Comparison of ENCODE assay signal across 8 mouse cellular contexts in genomic region chr5:111257127-111257526, GRCm38 (mm10).
DNase-seq lines count a peak whose midpoint lies in the region; ATAC-seq and TF ChIP-seq lines count a peak whose summit lies in the region.

No protein-coding gene starts in this region.

- dilution Hi-C loops in CH12.LX (cut with MboI; ENCODE audit: extremely low pct_ligation_motif_present, extremely low pct_unique_long_range_greater_than_20kb, low sequenced_read_pairs) = no loop called here

- no peak overlapping the region for H3K4me2 ChIP-seq in CH12.LX (ENCODE audit: insufficient read depth, low read depth, poor library complexity, severe bottlenecking)

- H3K27me3 ChIP-seq in CH12.LX (replicated peaks) = no peaks in the 10 kb centered on the region
- no peaks in the 10 kb centered on the region; the same call in 1 of the 2 replicates for H3K27me3 ChIP-seq in midbrain, embryonic 10.5 days (ENCODE audit: low read depth, poor library complexity, severe bottlenecking)
- no peaks in the 10 kb centered on the region for H3K27me3 ChIP-seq in splenic B cell, adult 2 months (ENCODE audit: control insufficient read depth, insufficient read depth, low read length, poor library complexity, severe bottlenecking)

- no peak for TF ChIP-seq POLR2A in CH12.LX (IDR thresholded peaks at IDR 0.05; ENCODE audit: low read depth, low read length)

- H3K79me2 ChIP-seq in CH12.LX (replicated peaks; ENCODE audit: control insufficient read depth, extremely low read depth, insufficient read depth, poor library complexity, severe bottlenecking) = no peaks in the 10 kb centered on the region

- H3K27ac ChIP-seq in CH12.LX (ENCODE audit: insufficient read depth, low read depth) = no peak overlapping the region
- peak overlapping the region; percentile 80 for H3K27ac ChIP-seq in midbrain, embryonic 10.5 days (replicated peaks)

- H3K4me1 ChIP-seq in CH12.LX (ENCODE audit: control insufficient read depth in 1 of 2, insufficient read depth in 2 of 2) = peaks cover 0 to 14% of the 10 kb centered on the region in 2 experiments; a peak in 2 of 4 replicates
- H3K4me1 ChIP-seq in midbrain, embryonic 10.5 days = peaks cover 54% of the 10 kb centered on the region

- TF ChIP-seq CTCF in CH12.LX (conservative IDR thresholded peaks at IDR 0.05 in 1 of 2, IDR thresholded peaks at IDR 0.05 in 1 of 2; ENCODE audit: low read depth in 2 of 2, low read length in 2 of 2) = peak; percentile 18 to 71; a peak in 3 of 4 replicates

- DNase-seq in cerebellum, adult 11 months = peak; percentile 61
- peak; percentile 29 for DNase-seq in CH12.LX (ENCODE audit: extremely low read depth)
- DNase-seq in cerebellum, adult 8-10 months = peak; percentile 68
- peak; percentile 49 to 54 for DNase-seq in frontal cortex, postnatal 25 days (ENCODE audit: low spot score in 2 of 2)
- peak; percentile 65 to 67 for DNase-seq in layer of hippocampus, postnatal 14 days (ENCODE audit: low spot score in 2 of 2)
- peak; percentile 82 for DNase-seq in midbrain, embryonic 10.5 days (ENCODE audit: low spot score)
- DNase-seq in splenic B cell, adult 2 months (ENCODE audit: low read depth, low spot score) = peak; percentile 65

- no peak overlapping the region for H3K9ac ChIP-seq in CH12.LX (ENCODE audit: insufficient read depth, low read depth)

- TF ChIP-seq EP300 in CH12.LX (IDR thresholded peaks at IDR 0.05; ENCODE audit: low read length) = no peak

- no peak overlapping the region for H3K4me3 ChIP-seq in CH12.LX (replicated peaks in 1 of 3; ENCODE audit: low read depth in 2 of 3, low read length in 2 of 3, poor library complexity in 1 of 3)
- no peak overlapping the region for H3K4me3 ChIP-seq in midbrain, embryonic 10.5 days

- H3K36me3 ChIP-seq in CH12.LX (replicated peaks in 1 of 2; ENCODE audit: control insufficient read depth in 1 of 2, insufficient read depth in 1 of 2, low read length in 1 of 2) = no peaks in the 10 kb centered on the region
- no peaks in the 10 kb centered on the region for H3K36me3 ChIP-seq in midbrain, embryonic 10.5 days
- no peaks in the 10 kb centered on the region for H3K36me3 ChIP-seq in splenic B cell, adult 2 months (ENCODE audit: control insufficient read depth, insufficient read depth, low read length, poor library complexity, severe bottlenecking)

- TF ChIP-seq RAD21 in CH12.LX (IDR thresholded peaks at IDR 0.05; ENCODE audit: low read depth, low read length) = peak; percentile 68

- H3K9me3 ChIP-seq in CH12.LX (replicated peaks; ENCODE audit: low read length) = peaks cover 6% of the 10 kb centered on the region
- no peaks in the 10 kb centered on the region for H3K9me3 ChIP-seq in midbrain, embryonic 10.5 days (replicated peaks)

- no peak for ATAC-seq in cerebellum, adult (ENCODE audit: insufficient number of reproducible peaks, low FRiP score, low TSS enrichment)

- in situ Hi-C loops in CH12.LX (cut with MboI; ENCODE audit: low pct_ligation_motif_present, low pct_unique_long_range_greater_than_20kb, low sequenced_read_pairs) = no loop called here

- WGBS in midbrain, embryonic 10.5 days = 3% methylated on average over 2 of the region's 2 CpGs

TF ChIP-seq in CH12.LX, 34 proteins besides CTCF, POLR2A, EP300 and RAD21:
- TF ChIP-seq ZMIZ1 (IDR thresholded peaks at IDR 0.05; ENCODE audit: low read depth, low read length) (no peak), HCFC1 (IDR thresholded peaks at IDR 0.05; ENCODE audit: low read depth, low read length) (no peak), USF1 (IDR thresholded peaks at IDR 0.05; ENCODE audit: low read depth, low read length) (no peak), SMC3 (IDR thresholded peaks at IDR 0.05; ENCODE audit: low read depth, low read length) (peak; percentile 64)
TF ChIP-seq in CH12.LX: peak in this region for 1.

Comparison
In these comparisons a context has a peak if more than half of its experiments do, and no peak if none do; other contexts are left out.
1. DNase-seq: peak in every context shown above with its lines; median percentile 82 in midbrain, embryonic 10.5 days; 68 in cerebellum, adult 8-10 months; 66 in layer of hippocampus, postnatal 14 days; 65 in splenic B cell, adult 2 months; 61 in cerebellum, adult 11 months; 52 in frontal cortex, postnatal 25 days; 29 in CH12.LX.